Mouse (Mus musculus) heart, postnatal 0 days (tissue): ENCODE measurements around the gene Kcnh2.

Experiments
- CTCF ChIP-seq: IDR thresholded peaks from 2 replicates; pipeline ENCODE4 v1.5.1; 2016; ENCODE audit warnings: antibody characterized with exemption, control low read depth, low read depth
- EP300 ChIP-seq: IDR thresholded peaks from 2 replicates; pipeline ENCODE4 v1.6.1; 2016; ENCODE audit warnings: antibody characterized with exemption, low read depth

GRCm38 (mm10) chr5:24307118-24307777 lies 44.2 kb downstream of the Kcnh2 start:
- TF ChIP-seq CTCF (no peak), EP300 (no peak)
